Mouse (Mus musculus): Measurements from ENCODE around the gene Gpld1. TPM values are rescaled to one million over a fixed set of nuclear protein-coding genes. Genes with fewer than 3 reads are reported as not detected.

Gene Gpld1
- polyA plus RNA-seq, 1 experiment from 2014 or later: 0.31 TPM

DNA sequence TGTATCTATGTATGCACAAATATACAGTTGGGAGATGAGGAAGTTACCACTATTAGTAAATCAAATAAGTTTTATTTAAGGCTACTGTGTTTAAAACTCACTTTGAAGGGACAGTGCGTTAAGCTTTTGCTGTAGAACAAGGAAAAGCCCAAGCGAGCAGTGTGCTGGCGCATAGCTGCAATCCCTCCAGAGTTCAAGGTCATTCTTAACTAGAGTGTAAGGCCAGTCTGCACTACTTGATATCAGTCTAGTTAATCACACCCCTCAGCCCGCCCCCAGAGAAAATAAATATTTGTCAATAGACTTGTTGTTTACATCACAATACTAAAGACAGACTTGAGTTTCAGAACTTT is 77.6 kb downstream of the Gpld1 start:
- no peak for ATAC-seq (replicated peaks; ENCODE audit: insufficient number of reproducible peaks, insufficient read depth, low FRiP score, low read depth)
- H3K9ac ChIP-seq: peak overlapping the region; percentile 81; the same call in 1 of the 2 replicates
- H3K9me3 ChIP-seq (replicated peaks): no peaks in the 10 kb centered on the region
- peak overlapping the region; percentile 85 for H3K27ac ChIP-seq
- peak overlapping the region; percentile 80 for H3K4me2 ChIP-seq
- H3K36me3 ChIP-seq: peaks cover 3% of the 10 kb centered on the region; the same call in 1 of the 2 replicates
- H3K4me1 ChIP-seq (replicated peaks): peaks cover 16% of the 10 kb centered on the region
- 38% methylated on average over 4 of the region's 4 CpGs for WGBS
- H3K27me3 ChIP-seq: no peaks in the 10 kb centered on the region
- H3K4me3 ChIP-seq: peak overlapping the region; percentile 74

DNA sequence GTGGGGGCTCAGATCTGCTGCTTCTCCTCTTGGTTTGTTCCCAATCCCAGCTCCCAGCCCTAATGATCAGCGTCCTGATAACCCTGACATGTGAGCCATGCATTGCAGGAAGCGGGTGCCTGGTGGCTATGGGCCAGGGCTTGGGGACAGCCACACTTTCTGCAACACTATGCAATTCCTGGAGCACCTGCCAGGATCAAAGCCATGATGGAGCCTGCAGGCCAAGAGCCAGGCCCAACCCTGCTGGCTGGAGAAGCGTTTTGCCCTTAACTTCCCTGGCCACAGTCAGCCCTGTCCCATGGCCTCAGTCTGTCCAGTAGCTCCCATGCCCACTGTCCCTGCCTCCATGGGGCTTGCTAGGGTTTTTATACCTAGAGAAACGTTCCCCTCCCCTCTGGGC is 79.4 kb downstream of the Gpld1 start:
- no peak overlapping the region for H3K4me3 ChIP-seq
- peaks cover 3% of the 10 kb centered on the region; the same call in 1 of the 2 replicates for H3K36me3 ChIP-seq
- peaks cover 13% of the 10 kb centered on the region for H3K4me1 ChIP-seq (replicated peaks)
- no peaks in the 10 kb centered on the region for H3K9me3 ChIP-seq (replicated peaks)
- 69% methylated on average over 4 of the region's 4 CpGs for WGBS
- H3K9ac ChIP-seq: no peak overlapping the region
- ATAC-seq (replicated peaks; ENCODE audit: insufficient number of reproducible peaks, insufficient read depth, low FRiP score, low read depth): no peak
- H3K27ac ChIP-seq: no peak overlapping the region
- H3K27me3 ChIP-seq: no peaks in the 10 kb centered on the region
- H3K4me2 ChIP-seq: no peak overlapping the region

DNA sequence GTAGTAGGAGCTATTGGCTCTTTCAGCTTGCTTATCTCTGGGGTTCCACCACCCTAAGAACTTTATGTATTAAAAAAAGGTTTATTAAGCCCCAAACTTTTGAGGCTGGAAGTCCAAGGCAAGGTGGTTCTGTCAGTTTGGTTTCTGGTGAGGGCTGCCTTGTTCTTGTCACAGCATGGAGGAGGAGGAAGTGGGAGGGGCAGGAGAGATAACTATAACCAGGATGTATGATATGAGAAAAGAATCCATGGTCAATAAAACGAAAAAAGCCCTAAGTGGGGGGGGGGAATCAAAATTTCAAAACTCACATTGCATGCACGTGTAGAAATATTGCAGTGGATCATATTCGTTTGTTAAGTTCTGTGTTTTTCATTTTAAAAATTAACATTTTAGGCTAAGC is 80.2 kb downstream of the Gpld1 start:
- Histone ChIP-seq H3K4me2 (no peak overlapping the region), H3K36me3 (no peaks in the 10 kb centered on the region), H3K9me3 (replicated peaks) (no peaks in the 10 kb centered on the region), H3K27me3 (no peaks in the 10 kb centered on the region), H3K4me3 (no peak overlapping the region), H3K9ac (no peak overlapping the region), H3K27ac (no peak overlapping the region), H3K4me1 (replicated peaks) (peaks cover 13% of the 10 kb centered on the region)
- ATAC-seq (replicated peaks; ENCODE audit: insufficient number of reproducible peaks, insufficient read depth, low FRiP score, low read depth): no peak
- WGBS: 70% methylated on average over 3 of the region's 3 CpGs

DNA sequence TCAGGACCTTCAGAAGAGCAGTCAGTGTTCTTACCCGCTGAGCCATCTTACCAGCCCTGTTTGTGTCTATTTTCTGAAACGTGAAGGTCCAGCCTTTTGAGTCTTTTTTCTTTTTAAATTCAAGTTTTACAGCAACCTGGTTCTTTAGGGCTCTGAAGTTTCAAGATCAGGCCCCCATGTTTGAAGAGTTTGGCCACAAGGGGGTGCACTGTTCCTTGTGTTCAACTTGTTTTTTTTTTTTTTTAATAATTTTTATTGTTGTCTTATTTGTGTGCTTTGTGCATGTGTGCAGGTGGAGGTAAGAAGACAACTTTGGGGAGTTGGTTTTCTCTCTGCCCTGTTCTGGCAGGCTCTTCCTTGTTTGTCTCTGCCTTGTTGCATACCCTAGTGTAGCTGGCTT is 81.7 kb downstream of the Gpld1 start:
- H3K4me1 ChIP-seq (replicated peaks): 0 out of 2 replicates have a peak, but pooled peaks cover 3% of the 10 kb centered on the region
- H3K4me2 ChIP-seq: no peak overlapping the region
- no peaks in the 10 kb centered on the region for H3K9me3 ChIP-seq (replicated peaks)
- no peak for ATAC-seq (replicated peaks; ENCODE audit: insufficient number of reproducible peaks, insufficient read depth, low FRiP score, low read depth)
- H3K27me3 ChIP-seq: no peaks in the 10 kb centered on the region
- no peak overlapping the region for H3K9ac ChIP-seq
- WGBS: 30% methylated on average over 2 of the region's 2 CpGs
- no peak overlapping the region for H3K27ac ChIP-seq
- H3K4me3 ChIP-seq: no peak overlapping the region
- H3K36me3 ChIP-seq: no peaks in the 10 kb centered on the region

DNA sequence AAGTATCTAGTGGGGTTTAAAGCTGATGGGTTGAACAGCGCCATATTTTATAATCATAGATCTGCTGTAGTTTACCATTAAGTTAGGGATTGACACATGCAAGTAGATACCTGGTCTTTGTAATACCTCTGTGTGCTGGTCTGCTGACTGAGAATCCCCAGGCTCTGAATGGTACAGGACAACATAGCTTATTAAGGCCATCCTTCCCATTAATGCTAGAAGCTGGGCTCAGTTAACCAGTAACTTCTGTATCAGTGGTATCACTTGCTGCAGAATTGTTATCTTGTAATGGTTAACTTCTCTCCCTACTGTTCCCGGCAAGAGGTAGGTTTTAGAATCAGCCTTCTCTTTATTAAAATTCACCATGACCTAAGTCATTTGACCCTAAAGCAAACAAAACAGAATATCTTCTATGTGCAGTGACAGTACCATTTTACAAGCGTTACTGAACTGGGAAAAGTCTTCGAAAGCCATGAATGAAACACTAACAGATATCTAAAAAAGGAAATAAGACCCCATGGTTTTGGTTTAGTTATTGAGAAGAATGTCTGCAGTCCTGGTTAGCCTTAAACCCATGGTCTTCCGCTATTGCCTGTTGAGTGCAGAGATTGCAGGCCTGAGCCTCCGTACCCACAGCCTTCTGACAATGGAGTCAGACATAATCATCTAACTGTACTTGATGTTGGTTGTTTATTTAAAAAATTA is 83.6 kb downstream of the Gpld1 start:
- Histone ChIP-seq H3K27ac (no peak overlapping the region), H3K4me3 (no peak overlapping the region), H3K9me3 (replicated peaks) (no peaks in the 10 kb centered on the region), H3K4me1 (replicated peaks) (no peaks in the 10 kb centered on the region), H3K9ac (no peak overlapping the region), H3K36me3 (no peaks in the 10 kb centered on the region), H3K27me3 (no peaks in the 10 kb centered on the region), H3K4me2 (no peak overlapping the region)
- ATAC-seq (replicated peaks; ENCODE audit: insufficient number of reproducible peaks, insufficient read depth, low FRiP score, low read depth): no peak
- WGBS: 84% methylated on average over 6 of the region's 6 CpGs

DNA sequence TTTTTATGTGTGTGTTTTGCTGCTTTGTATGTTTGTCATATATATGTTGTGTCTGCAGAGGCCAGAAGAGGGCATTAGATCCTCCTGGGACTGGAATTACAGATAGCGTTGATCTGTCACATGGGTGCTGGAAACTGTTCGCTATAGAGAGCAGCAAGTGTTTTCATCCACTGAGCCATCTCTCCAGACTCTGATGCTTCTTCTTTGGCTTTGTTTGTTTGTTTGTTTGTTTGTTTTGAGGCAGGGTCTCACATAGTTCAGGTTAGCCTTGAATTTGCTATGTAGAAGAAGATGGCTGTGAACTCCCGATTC is 84.1 kb downstream of the Gpld1 start:
- Histone ChIP-seq H3K4me2 (no peak overlapping the region), H3K27ac (no peak overlapping the region), H3K4me1 (replicated peaks) (no peaks in the 10 kb centered on the region), H3K27me3 (no peaks in the 10 kb centered on the region), H3K4me3 (no peak overlapping the region), H3K9ac (no peak overlapping the region), H3K9me3 (replicated peaks) (no peaks in the 10 kb centered on the region), H3K36me3 (no peaks in the 10 kb centered on the region)
- 73% methylated on average over 3 of the region's 3 CpGs for WGBS
- ATAC-seq (replicated peaks; ENCODE audit: insufficient number of reproducible peaks, insufficient read depth, low FRiP score, low read depth): no peak

DNA sequence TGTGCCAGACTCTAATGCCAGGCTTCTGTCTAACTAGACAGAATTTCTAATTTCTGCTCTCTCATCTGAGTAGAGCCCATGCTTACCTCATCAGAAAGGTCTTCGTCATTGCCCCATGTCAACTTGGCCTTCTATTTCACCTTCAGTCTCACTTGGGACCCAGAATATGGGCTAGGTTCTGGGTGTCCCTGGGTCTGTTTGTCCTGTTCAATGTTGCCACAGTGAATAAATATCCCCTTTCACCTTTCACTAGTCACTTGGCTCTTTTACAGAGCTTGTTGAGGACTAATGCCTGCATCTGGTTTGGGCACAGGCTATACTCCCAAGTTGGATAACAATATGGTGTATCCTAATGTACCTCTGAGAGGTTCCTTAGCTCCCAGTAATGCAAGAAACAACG is 96.5 kb downstream of the Gpld1 start:
- no peaks in the 10 kb centered on the region for H3K27me3 ChIP-seq
- H3K4me3 ChIP-seq: no peak overlapping the region
- H3K4me2 ChIP-seq: no peak overlapping the region
- H3K27ac ChIP-seq: no peak overlapping the region
- H3K9ac ChIP-seq: no peak overlapping the region
- ATAC-seq (replicated peaks; ENCODE audit: insufficient number of reproducible peaks, insufficient read depth, low FRiP score, low read depth): no peak
- H3K9me3 ChIP-seq (replicated peaks): no peaks in the 10 kb centered on the region
- H3K36me3 ChIP-seq: no peaks in the 10 kb centered on the region
- WGBS: 61% methylated on average over 2 of the region's 2 CpGs
- no peaks in the 10 kb centered on the region for H3K4me1 ChIP-seq (replicated peaks)

Other genes starting within 250 kb of the Gpld1 start
- not detected in 2 replicates for gene Armh2, start 201.9 kb upstream of the Gpld1 start, polyA plus RNA-seq (2015; fragmentation: Nextera tagmentation; extraction: Ambion mirVana)
- 90.7 and 102 TPM in 2 replicates for gene Gmnn, start 181.2 kb upstream of the Gpld1 start, polyA plus RNA-seq (2015; fragmentation: Nextera tagmentation; extraction: Ambion mirVana)
- gene BC005537, start 141.5 kb upstream of the Gpld1 start, polyA plus RNA-seq (2015; fragmentation: Nextera tagmentation; extraction: Ambion mirVana): 11.7 and 11.8 TPM in 2 replicates
- 223 and 306 TPM in 2 replicates for gene Acot13, start 111.6 kb upstream of the Gpld1 start, polyA plus RNA-seq (2015; fragmentation: Nextera tagmentation; extraction: Ambion mirVana)
- 29.8 and 34.9 TPM in 2 replicates for gene Tdp2, start 111.5 kb upstream of the Gpld1 start, polyA plus RNA-seq (2015; fragmentation: Nextera tagmentation; extraction: Ambion mirVana)
- gene D130043K22Rik, start 98.0 kb upstream of the Gpld1 start, polyA plus RNA-seq (2015; fragmentation: Nextera tagmentation; extraction: Ambion mirVana): 0.03 and 0.24 TPM in 2 replicates
- 12.6 TPM in 2 replicates for gene Aldh5a1, start 5.5 kb upstream of the Gpld1 start, polyA plus RNA-seq (2015; fragmentation: Nextera tagmentation; extraction: Ambion mirVana)
- 13.1 and 13.5 TPM in 2 replicates for gene Mrs2, start 77.2 kb downstream of the Gpld1 start, polyA plus RNA-seq (2015; fragmentation: Nextera tagmentation; extraction: Ambion mirVana)
- gene Dcdc2a, start 112.9 kb downstream of the Gpld1 start, polyA plus RNA-seq (2015; fragmentation: Nextera tagmentation; extraction: Ambion mirVana): 0.56 and 0.66 TPM in 2 replicates

Measured in heart, embryonic 15.5 days (tissue).